In the genomic region with DNA sequence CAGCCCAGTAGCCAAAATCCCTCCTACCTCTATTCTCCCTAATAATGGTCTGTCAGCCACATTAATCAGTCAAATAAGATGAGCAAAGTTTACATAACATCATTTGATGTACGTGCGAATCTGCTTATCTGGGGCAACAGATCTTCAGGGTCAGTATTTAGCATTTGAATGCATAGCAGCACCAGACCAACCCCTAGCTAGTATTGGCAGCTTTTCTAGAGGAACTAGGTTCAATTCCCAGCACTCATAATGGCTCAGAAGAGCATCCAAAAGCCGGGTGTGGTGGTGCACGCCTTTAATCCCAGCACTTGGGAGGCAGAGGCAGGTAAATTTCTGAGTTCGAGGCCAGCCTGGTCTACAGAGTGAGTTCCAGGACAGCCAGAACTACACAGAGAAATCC, we compare ENCODE assay signal across 5 mouse cellular contexts. TPM values are rescaled to one million over a fixed set of nuclear protein-coding genes. Genes with fewer than 3 reads are reported as not detected.
DNase-seq lines count a peak whose midpoint lies in the region; TF ChIP-seq lines count a peak whose summit lies in the region.
"Not testable (repeated sequence)": the region's sequence is repeated elsewhere in the genome, so short reads cannot be mapped to it uniquely, and the experiment has no call there.

No protein-coding gene starts in this region.

- peak overlapping the region; percentile 41 for H3K27ac ChIP-seq in ES-Bruce4 (ENCODE audit: insufficient read depth, low read length)

- not testable (repeated sequence) for H3K4me3 ChIP-seq in ES-Bruce4 (ENCODE audit: low read depth, low read length)

- H3K36me3 ChIP-seq in ES-Bruce4 (ENCODE audit: control insufficient read depth, insufficient read depth, low read length, poor library complexity, severe bottlenecking), result not testable (repeated sequence)

- not testable (repeated sequence) for TF ChIP-seq EP300 in ES-Bruce4 (IDR thresholded peaks at IDR 0.05; ENCODE audit: insufficient read depth, low read depth, low read length)

- not testable (repeated sequence) for H3K9me3 ChIP-seq in ES-Bruce4 (replicated peaks; ENCODE audit: control insufficient read depth, insufficient read depth, low read length, poor library complexity, severe bottlenecking)

- not testable (repeated sequence) for H3K9ac ChIP-seq in ES-Bruce4 (ENCODE audit: low read depth, poor library complexity, severe bottlenecking)

- H3K27me3 ChIP-seq in ES-Bruce4 (ENCODE audit: control insufficient read depth, insufficient read depth, low read length, poor library complexity, severe bottlenecking), result not testable (repeated sequence)

- not testable (repeated sequence) for H3K4me1 ChIP-seq in ES-Bruce4 (ENCODE audit: control insufficient read depth, insufficient read depth, low read length)

- DNase-seq in ES-CJ7 (ENCODE audit: low read depth, low spot score) (peak; percentile 88), R1 (ENCODE audit: low read depth, low spot score) (peak; percentile 64), ZHBTc4 (ENCODE audit: low read depth, low spot score) (peak; percentile 67)
- peak; percentile 17 for DNase-seq in heart, adult 11 months

- TF ChIP-seq CTCF in ES-Bruce4 (IDR thresholded peaks at IDR 0.05; ENCODE audit: low read depth, low read length), result not testable (repeated sequence)

- TF ChIP-seq POLR2A in ES-Bruce4 (IDR thresholded peaks at IDR 0.05; ENCODE audit: insufficient read depth, low read length), result not testable (repeated sequence)

RNA-seq across cellular contexts. Expression of gene Ezh2, which starts 13.2 kb away (rescaled TPM):
- 186 and 194 TPM in 2 replicates for polyA plus RNA-seq in ES-Bruce4 (2011; ENCODE audit: insufficient read depth, insufficient read length, low read depth, missing spikeins)

Comparison
In these comparisons a context has a peak if more than half of its experiments do, and no peak if none do; other contexts are left out.
1. DNase-seq: peak in every context shown above with its lines; median percentile 88 in ES-CJ7; 67 in ZHBTc4; 64 in R1; 17 in heart, adult 11 months.